In the genomic region with DNA sequence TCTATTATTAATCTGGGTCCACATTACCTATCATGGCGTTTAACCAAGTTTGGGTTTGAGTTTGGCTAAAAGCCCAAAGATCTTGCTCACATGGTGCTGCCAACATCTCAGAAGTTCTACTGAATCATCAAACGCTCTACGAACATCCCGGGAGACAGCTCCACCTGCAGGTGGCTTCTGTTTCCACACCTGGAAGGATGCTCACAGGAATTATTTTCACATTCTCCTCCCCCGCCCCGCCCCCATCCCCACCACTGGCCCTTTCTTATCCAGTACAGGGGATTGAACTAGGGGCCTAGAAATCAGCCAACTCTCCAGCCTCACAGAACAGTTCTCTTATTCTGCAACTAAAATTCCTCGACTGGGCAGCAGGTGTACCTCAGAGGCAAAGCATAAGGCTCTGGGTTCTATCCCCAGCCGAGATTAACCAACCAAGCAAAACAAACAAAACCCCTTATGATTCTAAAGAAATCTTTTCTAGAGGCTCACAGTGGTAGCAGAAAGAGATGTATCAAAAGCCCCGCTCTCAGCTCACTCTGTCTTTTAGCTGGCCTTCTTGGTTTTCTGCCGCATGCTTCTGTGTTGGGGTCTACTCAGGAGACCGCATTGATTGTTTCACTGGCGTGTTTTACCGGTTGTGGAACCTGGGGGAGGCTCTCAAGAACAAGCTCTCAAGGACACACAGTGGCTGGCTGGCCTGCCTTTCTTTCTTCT, we compare ENCODE assay signal across 8 mouse cellular contexts. TPM values are rescaled to one million over a fixed set of nuclear protein-coding genes. Genes with fewer than 3 reads are reported as not detected.
DNase-seq lines count a peak whose midpoint lies in the region; ATAC-seq and TF ChIP-seq lines count a peak whose summit lies in the region.

No protein-coding gene starts in this region.

- no peak for TF ChIP-seq POLR2A in bone marrow macrophage, adult 2 months (IDR thresholded peaks at IDR 0.05; ENCODE audit: borderline replicate concordance, low read depth, low read length)

- H3K9me3 ChIP-seq in E14TG2a.4 (ENCODE audit: low read length): peaks cover 11% of the 10 kb centered on the region
- no peaks in the 10 kb centered on the region for H3K9me3 ChIP-seq in embryonic facial prominence, embryonic 15.5 days (replicated peaks)
- H3K9me3 ChIP-seq in heart, embryonic 15.5 days (replicated peaks): no peaks in the 10 kb centered on the region
- H3K9me3 ChIP-seq in liver, embryonic 15.5 days (replicated peaks): no peaks in the 10 kb centered on the region
- H3K9me3 ChIP-seq in neural tube, embryonic 12.5 days: no peaks in the 10 kb centered on the region

- TF ChIP-seq CTCF in E14TG2a.4 (conservative IDR thresholded peaks at IDR 0.05; ENCODE audit: low read length): peak; percentile 59
- peak; percentile 30 for TF ChIP-seq CTCF in bone marrow macrophage, adult 2 months (IDR thresholded peaks at IDR 0.05; ENCODE audit: low read depth, low read length)

- 49% methylated on average over 13 of the region's 13 CpGs for WGBS in embryonic facial prominence, embryonic 15.5 days
- WGBS in heart, embryonic 15.5 days: 43% methylated on average over 13 of the region's 13 CpGs
- WGBS in liver, embryonic 15.5 days (ENCODE audit: insufficient replicate concordance): 41% methylated on average over 13 of the region's 13 CpGs
- 59% methylated on average over 13 of the region's 13 CpGs for WGBS in neural tube, embryonic 12.5 days

- peak overlapping the region; percentile 36 for H3K4me2 ChIP-seq in embryonic facial prominence, embryonic 15.5 days (replicated peaks)
- peak overlapping the region; percentile 49 for H3K4me2 ChIP-seq in heart, embryonic 15.5 days
- H3K4me2 ChIP-seq in liver, embryonic 15.5 days: peak overlapping the region; percentile 42
- H3K4me2 ChIP-seq in neural tube, embryonic 12.5 days (replicated peaks): 0 out of 2 replicates have a peak overlapping the region, but pooled peaks have one; percentile 24

- DNase-seq in kidney, postnatal 10 days: peak; percentile 86
- peak; percentile 87 for DNase-seq in thymus, postnatal 25 days

- H3K27me3 ChIP-seq in E14TG2a.4 (ENCODE audit: insufficient read depth, low read length): no peaks in the 10 kb centered on the region
- H3K27me3 ChIP-seq in embryonic facial prominence, embryonic 15.5 days: no peaks in the 10 kb centered on the region
- H3K27me3 ChIP-seq in heart, embryonic 15.5 days: no peaks in the 10 kb centered on the region
- H3K27me3 ChIP-seq in liver, embryonic 15.5 days: peaks cover 14% of the 10 kb centered on the region
- no peaks in the 10 kb centered on the region for H3K27me3 ChIP-seq in neural tube, embryonic 12.5 days (replicated peaks)

- no peaks in the 10 kb centered on the region for H3K36me3 ChIP-seq in E14TG2a.4 (ENCODE audit: insufficient read depth, low read length)
- H3K36me3 ChIP-seq in embryonic facial prominence, embryonic 15.5 days: no peaks in the 10 kb centered on the region
- H3K36me3 ChIP-seq in heart, embryonic 15.5 days: no peaks in the 10 kb centered on the region
- H3K36me3 ChIP-seq in liver, embryonic 15.5 days (replicated peaks): no peaks in the 10 kb centered on the region
- no peaks in the 10 kb centered on the region for H3K36me3 ChIP-seq in neural tube, embryonic 12.5 days

- H3K4me1 ChIP-seq in E14TG2a.4 (replicated peaks; ENCODE audit: low read depth, low read length): peaks cover 81% of the 10 kb centered on the region
- peaks cover 10% of the 10 kb centered on the region for H3K4me1 ChIP-seq in bone marrow macrophage, adult 2 months (ENCODE audit: control insufficient read depth, insufficient read depth, low read length)
- H3K4me1 ChIP-seq in embryonic facial prominence, embryonic 15.5 days: peaks cover 43% of the 10 kb centered on the region
- H3K4me1 ChIP-seq in heart, embryonic 15.5 days (replicated peaks): peaks cover 43% of the 10 kb centered on the region
- peaks cover 7% of the 10 kb centered on the region; the same call in 1 of the 2 replicates for H3K4me1 ChIP-seq in liver, embryonic 15.5 days (replicated peaks)
- H3K4me1 ChIP-seq in neural tube, embryonic 12.5 days: peaks cover 20% of the 10 kb centered on the region

- H3K9ac ChIP-seq in embryonic facial prominence, embryonic 15.5 days: no peak overlapping the region
- no peak overlapping the region for H3K9ac ChIP-seq in heart, embryonic 15.5 days
- no peak overlapping the region for H3K9ac ChIP-seq in liver, embryonic 15.5 days
- H3K9ac ChIP-seq in neural tube, embryonic 12.5 days: no peak overlapping the region

- no peak overlapping the region for H3K4me3 ChIP-seq in E14TG2a.4 (replicated peaks; ENCODE audit: low read length)
- no peak overlapping the region for H3K4me3 ChIP-seq in bone marrow macrophage, adult 2 months (ENCODE audit: insufficient read depth, low read length)
- peak overlapping the region; percentile 27 for H3K4me3 ChIP-seq in embryonic facial prominence, embryonic 15.5 days (replicated peaks)
- peak overlapping the region; percentile 30 for H3K4me3 ChIP-seq in heart, embryonic 15.5 days
- H3K4me3 ChIP-seq in liver, embryonic 15.5 days (replicated peaks): peak overlapping the region; percentile 16
- no peak overlapping the region for H3K4me3 ChIP-seq in neural tube, embryonic 12.5 days

- no peak overlapping the region for H3K27ac ChIP-seq in bone marrow macrophage, adult 2 months (ENCODE audit: insufficient read depth, low read depth, low read length)
- peak overlapping the region; percentile 55 for H3K27ac ChIP-seq in embryonic facial prominence, embryonic 15.5 days (replicated peaks)
- peak overlapping the region; percentile 62 for H3K27ac ChIP-seq in heart, embryonic 15.5 days
- no peak overlapping the region for H3K27ac ChIP-seq in liver, embryonic 15.5 days (replicated peaks)
- no peak overlapping the region for H3K27ac ChIP-seq in neural tube, embryonic 12.5 days

- no peak for ATAC-seq in embryonic facial prominence, embryonic 15.5 days (ENCODE audit: insufficient number of reproducible peaks, low FRiP score, low TSS enrichment, low read depth)
- ATAC-seq in heart, embryonic 15.5 days (replicated peaks; ENCODE audit: insufficient number of reproducible peaks, insufficient read depth, low FRiP score, low read depth): 0 out of 2 replicates have a peak, but pooled peaks have one; percentile 22
- ATAC-seq in liver, embryonic 15.5 days (ENCODE audit: insufficient read depth): no peak
- ATAC-seq in neural tube, embryonic 12.5 days (ENCODE audit: low FRiP score, low read depth): peak; percentile 57

RNA-seq across cellular contexts. Expression of gene Psmg4, which starts 8.4 kb away (rescaled TPM):
- 30.1 and 34.5 TPM in 2 replicates for polyA plus RNA-seq in bone marrow macrophage, adult 2 months (2012; ENCODE audit: insufficient read depth, insufficient read length, missing spikeins)
- polyA plus RNA-seq in embryonic facial prominence, embryonic 15.5 days (2015; fragmentation: Nextera tagmentation; extraction: Ambion mirVana): 72.6 and 76.4 TPM in 2 replicates
- polyA plus RNA-seq in heart, embryonic 15.5 days (2015; fragmentation: Nextera tagmentation; extraction: Ambion mirVana): 65.3 and 76.5 TPM in 2 replicates
- 26.0 and 30.0 TPM in 2 replicates for polyA plus RNA-seq in liver, embryonic 15.5 days (2015; fragmentation: Nextera tagmentation; extraction: Ambion mirVana)
- polyA plus RNA-seq in neural tube, embryonic 12.5 days (2016; fragmentation: Nextera tagmentation; extraction: Ambion mirVana): 96.9 and 101 TPM in 2 replicates

RNA-seq across cellular contexts. Expression of gene Tubb2b, which starts 24.1 kb away (rescaled TPM):
- polyA plus RNA-seq in bone marrow macrophage, adult 2 months (2012; ENCODE audit: insufficient read depth, insufficient read length, missing spikeins): 0.60 and 0.94 TPM in 2 replicates
- 55.4 and 56.9 TPM in 2 replicates for polyA plus RNA-seq in embryonic facial prominence, embryonic 15.5 days (2015; fragmentation: Nextera tagmentation; extraction: Ambion mirVana)
- polyA plus RNA-seq in heart, embryonic 15.5 days (2015; fragmentation: Nextera tagmentation; extraction: Ambion mirVana): 36.0 and 42.3 TPM in 2 replicates
- polyA plus RNA-seq in liver, embryonic 15.5 days (2015; fragmentation: Nextera tagmentation; extraction: Ambion mirVana): 1.1 and 1.4 TPM in 2 replicates
- polyA plus RNA-seq in neural tube, embryonic 12.5 days (2016; fragmentation: Nextera tagmentation; extraction: Ambion mirVana): 425 and 501 TPM in 2 replicates

Comparison
In these comparisons a context has a peak if more than half of its experiments do, and no peak if none do; other contexts are left out.
1. H3K4me3 ChIP-seq: peak in embryonic facial prominence, embryonic 15.5 days (single experiment), heart, embryonic 15.5 days (single experiment) and liver, embryonic 15.5 days (single experiment); none in E14TG2a.4 (single experiment), bone marrow macrophage, adult 2 months (single experiment) and neural tube, embryonic 12.5 days (single experiment).
2. H3K27ac ChIP-seq: peak in embryonic facial prominence, embryonic 15.5 days (single experiment) and heart, embryonic 15.5 days (single experiment); none in bone marrow macrophage, adult 2 months (single experiment), liver, embryonic 15.5 days (single experiment) and neural tube, embryonic 12.5 days (single experiment).
3. ATAC-seq: peak in heart, embryonic 15.5 days (single experiment) and neural tube, embryonic 12.5 days (single experiment); none in embryonic facial prominence, embryonic 15.5 days (single experiment) and liver, embryonic 15.5 days (single experiment).
4. RNA of gene Tubb2b, which starts 24.1 kb away (polyA plus RNA-seq): 425 to 501 TPM in neural tube, embryonic 12.5 days, 55.4 to 56.9 TPM in embryonic facial prominence, embryonic 15.5 days and 36.0 to 42.3 TPM in heart, embryonic 15.5 days; 1.1 to 1.4 TPM in liver, embryonic 15.5 days and 0.60 to 0.94 TPM in bone marrow macrophage, adult 2 months; every median in the first group is over 10 times any median in the second.
5. Peak in every context shown above with its lines, with median percentiles within 50 percentile points of each other: H3K4me2 ChIP-seq.